Mouse (Mus musculus) thymus, postnatal 14 days (tissue): ENCODE results near the gene Ralb.
A peak's percentile ranks its signal among the peaks of the same experiment; 100 is the strongest.

Source experiments
- DNase-seq: peaks from one replicate; pipeline ENCODE4 v3.0.0; 2021

Gene Ralb

GRCm38 (mm10) chr1:119504260-119505062 lies at the start of gene Ralb:
Gene Ralb, minus strand, starts transcription at chr1:119504794.
- DNase-seq, result peak; percentile 95

- DNase-seq, result no peak
These were observed 47.1 kb upstream of the Ralb start for GRCm38 (mm10) chr1:119551651-119552050.

- DNase-seq, result no peak
These were observed 45.5 kb upstream of the Ralb start for GRCm38 (mm10) chr1:119550064-119550463.

- no peak for DNase-seq
These were observed 44.7 kb upstream of the Ralb start for GRCm38 (mm10) chr1:119549327-119549689.

- DNase-seq, result peak; percentile 79
These were observed 44.2 kb upstream of the Ralb start for GRCm38 (mm10) chr1:119548668-119549326.

- DNase-seq, result no peak
These were observed 41.9 kb upstream of the Ralb start for GRCm38 (mm10) chr1:119546490-119546889.

GRCm38 (mm10) chr1:119545671-119546070 lies 41.1 kb upstream of the Ralb start:
- no peak for DNase-seq

- DNase-seq, result no peak
These were observed 40.6 kb upstream of the Ralb start for GRCm38 (mm10) chr1:119545164-119545563.

GRCm38 (mm10) chr1:119544611-119545155 lies 40.1 kb upstream of the Ralb start:
- DNase-seq, result no peak

GRCm38 (mm10) chr1:119543316-119543715 lies 38.7 kb upstream of the Ralb start:
- DNase-seq, result no peak

- DNase-seq, result no peak
These were observed 37.0 kb upstream of the Ralb start for GRCm38 (mm10) chr1:119541570-119541969.

GRCm38 (mm10) chr1:119540836-119541557 lies 36.4 kb upstream of the Ralb start:
- DNase-seq, result no peak

GRCm38 (mm10) chr1:119539252-119539651 lies 34.7 kb upstream of the Ralb start:
- no peak for DNase-seq

- DNase-seq, result no peak
These were observed 33.1 kb upstream of the Ralb start for GRCm38 (mm10) chr1:119537651-119538050.

GRCm38 (mm10) chr1:119536122-119536521 lies 31.5 kb upstream of the Ralb start:
- DNase-seq, result no peak

GRCm38 (mm10) chr1:119534341-119534740 lies 29.7 kb upstream of the Ralb start:
- DNase-seq, result no peak

- DNase-seq, result no peak
These were observed 28.7 kb upstream of the Ralb start for GRCm38 (mm10) chr1:119533093-119533805.

- DNase-seq, result no peak
These were observed 27.6 kb upstream of the Ralb start for GRCm38 (mm10) chr1:119532165-119532564.

- no peak for DNase-seq
These were observed 26.3 kb upstream of the Ralb start for GRCm38 (mm10) chr1:119530941-119531340.

GRCm38 (mm10) chr1:119525689-119526591 lies 21.3 kb upstream of the Ralb start, which contains the start of gene Tmem185b:
Gene Tmem185b, plus strand, starts transcription at chr1:119526160.
- DNase-seq, result peak; percentile 97

- DNase-seq, result no peak
These were observed 20.4 kb upstream of the Ralb start for GRCm38 (mm10) chr1:119525004-119525444.
